Mouse (Mus musculus): Measurements from ENCODE around the gene Rnf135. TPM values are rescaled to one million over a fixed set of nuclear protein-coding genes. Genes with fewer than 3 reads are reported as not detected.

The Rnf135 gene
- total RNA-seq, 2 experiments from 2014 or later, result 1.7 TPM; not detected in 1

Other genes with a start within 250 kb of the Rnf135 start
- 8.3 and 20.5 TPM in 2 replicates for gene Utp6, start 221.5 kb upstream of the Rnf135 start, total RNA-seq (2015; ENCODE audit: low replicate concordance)
- gene Utp6, start 221.5 kb upstream of the Rnf135 start, total RNA-seq (2017; ENCODE audit: low replicate concordance), result 12.3 and 12.8 TPM in 2 replicates
- gene Suz12, start 190.7 kb upstream of the Rnf135 start, total RNA-seq (2015; ENCODE audit: low replicate concordance), result 146 and 189 TPM in 2 replicates
- 117 and 168 TPM in 2 replicates for gene Suz12, start 190.7 kb upstream of the Rnf135 start, total RNA-seq (2017; ENCODE audit: low replicate concordance)
- gene Crlf3, start 102.9 kb upstream of the Rnf135 start, total RNA-seq (2015; ENCODE audit: low replicate concordance), result 67.0 and 103 TPM in 2 replicates
- 92.1 and 92.8 TPM in 2 replicates for gene Crlf3, start 102.9 kb upstream of the Rnf135 start, total RNA-seq (2017; ENCODE audit: low replicate concordance)
- 89.0 and 95.2 TPM in 2 replicates for gene Atad5, start 94.5 kb upstream of the Rnf135 start, total RNA-seq (2015; ENCODE audit: low replicate concordance)
- gene Atad5, start 94.5 kb upstream of the Rnf135 start, total RNA-seq (2017; ENCODE audit: low replicate concordance), result 80.3 and 86.0 TPM in 2 replicates
- 2.9 and 3.4 TPM in 2 replicates for gene Tefm, start 41.7 kb upstream of the Rnf135 start, total RNA-seq (2015; ENCODE audit: low replicate concordance)
- gene Tefm, start 41.7 kb upstream of the Rnf135 start, total RNA-seq (2017; ENCODE audit: low replicate concordance), result 3.7 and 5.8 TPM in 2 replicates
- 2.5 TPM in 1 of 2 replicates, not detected in the other for gene Adap2, start 29.7 kb upstream of the Rnf135 start, total RNA-seq (2015; ENCODE audit: low replicate concordance)
- 1.5 and 1.8 TPM in 2 replicates for gene Adap2, start 29.7 kb upstream of the Rnf135 start, total RNA-seq (2017; ENCODE audit: low replicate concordance)
- gene Rhot1, start 25.2 kb downstream of the Rnf135 start, total RNA-seq (2015; ENCODE audit: low replicate concordance), result 10.1 and 14.4 TPM in 2 replicates
- 3.4 and 10.5 TPM in 2 replicates for gene Rhot1, start 25.2 kb downstream of the Rnf135 start, total RNA-seq (2017; ENCODE audit: low replicate concordance)
- not detected in 2 replicates for gene Rhbdl3, start 117.1 kb downstream of the Rnf135 start, total RNA-seq (2015; ENCODE audit: low replicate concordance)
- not detected in 2 replicates for gene Rhbdl3, start 117.1 kb downstream of the Rnf135 start, total RNA-seq (2017; ENCODE audit: low replicate concordance)
- gene 5730455P16Rik, start 194.2 kb downstream of the Rnf135 start, total RNA-seq (2015; ENCODE audit: low replicate concordance), result 5.8 and 7.5 TPM in 2 replicates
- gene 5730455P16Rik, start 194.2 kb downstream of the Rnf135 start, total RNA-seq (2017; ENCODE audit: low replicate concordance), result 4.5 and 5.8 TPM in 2 replicates
- gene Zfp207, start 199.4 kb downstream of the Rnf135 start, total RNA-seq (2015; ENCODE audit: low replicate concordance), result 426 and 462 TPM in 2 replicates
- 295 and 332 TPM in 2 replicates for gene Zfp207, start 199.4 kb downstream of the Rnf135 start, total RNA-seq (2017; ENCODE audit: low replicate concordance)
- 68.3 and 71.4 TPM in 2 replicates for gene Psmd11, start 244.8 kb downstream of the Rnf135 start, total RNA-seq (2015; ENCODE audit: low replicate concordance)
- gene Psmd11, start 244.8 kb downstream of the Rnf135 start, total RNA-seq (2017; ENCODE audit: low replicate concordance), result 68.3 and 100.0 TPM in 2 replicates